Mouse (Mus musculus) small intestine, adult 2 months (tissue): ENCODE measurements around the gene Rere.

ENCODE experiments used
- CTCF ChIP-seq: fragments of 200-500 bp; IDR thresholded peaks from 2 replicates; pipeline ENCODE4 v1.5.1; 2012; ENCODE audit warnings: low read depth, mild to moderate bottlenecking, control low read depth, inconsistent platforms, low read length, moderate library complexity, mixed read lengths; ENCODE audit not compliant: insufficient replicate concordance, insufficient read length; ENCODE audit errors: extremely low read depth
- POLR2A ChIP-seq: fragments of 200-500 bp; IDR thresholded peaks from 2 replicates; pipeline ENCODE4 v1.6.1; 2012; ENCODE audit warnings: low read depth, mild to moderate bottlenecking, control low read depth, inconsistent platforms, low read length, moderate library complexity

GRCm38 (mm10) chr4:150373111-150374109, 92.0 kb downstream of the Rere start:
- TF ChIP-seq CTCF, result no peak
- TF ChIP-seq POLR2A, result no peak
